Mouse (Mus musculus): Measurements from ENCODE around the gene Cwf19l1.

Cwf19l1 gene

GRCm38 (mm10) chr19:44111706-44112105 is 24.0 kb downstream of the Cwf19l1 start:
- no peak for DNase-seq (ENCODE audit: low spot score)

GRCm38 (mm10) chr19:44110356-44110755 is 25.3 kb downstream of the Cwf19l1 start:
- DNase-seq (ENCODE audit: low spot score) = no peak

DNA sequence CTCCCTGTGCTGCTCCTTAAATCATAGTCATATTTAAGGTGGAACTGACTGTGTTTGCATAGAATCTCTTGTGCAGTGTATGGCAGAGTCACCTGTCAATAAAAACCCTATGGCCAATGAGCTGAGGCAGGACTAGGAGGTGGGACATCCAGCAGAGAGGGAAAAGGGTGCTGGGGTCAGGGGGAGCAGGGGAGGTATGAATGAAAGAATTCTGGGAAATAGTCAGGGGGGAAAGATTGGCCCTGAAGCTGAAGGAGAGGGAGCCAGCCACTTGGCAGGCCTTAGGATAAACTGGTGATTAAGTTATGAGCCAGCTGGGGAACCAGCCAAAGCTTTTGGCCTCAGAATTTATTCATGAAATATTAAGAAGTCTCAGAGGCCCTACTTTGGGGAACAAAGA is 26.7 kb downstream of the Cwf19l1 start:
- peak; percentile 10 for DNase-seq (ENCODE audit: low spot score)

GRCm38 (mm10) chr19:44107661-44108521 is 27.8 kb downstream of the Cwf19l1 start:
- peak; percentile 8 for DNase-seq (ENCODE audit: low spot score)

GRCm38 (mm10) chr19:44106831-44107660 is 28.6 kb downstream of the Cwf19l1 start, which contains the start of gene Chuk:
Gene Chuk (minus strand): TSS chr19:44107480.
- peak; percentile 95 for DNase-seq (ENCODE audit: low spot score)

- no peak for DNase-seq (ENCODE audit: low spot score)
These were observed 31.3 kb downstream of the Cwf19l1 start for GRCm38 (mm10) chr19:44104393-44104792.

DNA sequence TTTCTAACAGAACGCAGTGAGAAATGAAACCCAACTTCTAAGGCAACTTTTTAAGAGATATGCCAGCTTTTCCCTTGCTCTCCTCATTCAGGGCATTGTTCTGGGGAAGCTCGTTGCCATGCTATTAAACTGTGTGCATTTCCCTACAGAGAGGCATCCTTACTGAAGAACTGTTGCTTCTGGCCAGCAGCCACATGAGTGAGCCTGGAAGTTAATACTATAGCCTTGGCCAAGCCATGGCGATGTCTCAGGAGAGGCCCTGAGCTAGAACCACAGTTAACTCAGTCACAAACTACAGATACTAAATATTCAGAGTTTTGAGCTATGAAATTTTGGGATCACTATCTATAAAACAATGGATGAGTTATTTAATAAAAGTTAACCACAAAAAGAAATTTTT is 32.7 kb downstream of the Cwf19l1 start:
- no peak for DNase-seq (ENCODE audit: low spot score)

- no peak for DNase-seq (ENCODE audit: low spot score)
These were observed 34.8 kb downstream of the Cwf19l1 start for GRCm38 (mm10) chr19:44100840-44101239.

DNA sequence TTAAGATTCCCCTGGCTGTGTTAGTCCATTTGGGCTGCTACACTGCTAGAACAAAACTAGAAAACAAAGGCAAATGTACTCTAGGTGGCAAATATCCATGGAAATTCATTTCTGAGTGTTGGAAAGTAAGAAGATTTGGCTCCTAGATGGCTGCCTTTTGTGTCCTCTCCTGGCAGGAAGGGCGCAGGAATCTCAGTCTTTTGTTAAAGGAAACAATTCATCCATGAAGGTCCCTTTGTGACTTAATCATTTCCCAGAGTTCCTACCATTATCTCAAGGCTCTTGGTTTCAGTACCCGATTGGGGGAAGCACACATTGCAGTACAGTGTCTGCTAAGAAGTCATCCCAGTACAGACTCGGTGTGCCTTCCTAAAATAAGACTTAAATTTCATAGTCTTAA is 49.4 kb downstream of the Cwf19l1 start:
- DNase-seq (ENCODE audit: low spot score) = no peak

- no peak for DNase-seq (ENCODE audit: low spot score)
These were observed 54.8 kb downstream of the Cwf19l1 start for GRCm38 (mm10) chr19:44080920-44081319.

DNA sequence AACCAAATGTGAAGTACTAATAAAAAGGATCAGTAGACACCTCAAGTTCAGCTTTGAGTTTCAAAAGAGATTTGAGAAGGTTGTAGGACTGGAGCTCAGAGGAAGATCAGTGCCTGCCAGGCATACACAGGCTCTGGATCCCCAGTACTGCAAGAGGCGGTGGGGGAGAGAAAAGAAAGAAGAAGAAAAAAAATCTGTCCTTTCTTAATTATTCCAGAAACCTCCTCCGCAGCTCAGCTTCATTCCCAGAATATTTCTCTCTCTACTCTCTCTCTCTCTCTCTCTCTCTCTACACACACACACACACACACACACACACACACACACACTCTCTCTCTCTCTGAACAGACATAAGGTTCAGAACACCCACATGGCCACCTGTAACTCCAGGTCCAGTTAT is 55.7 kb downstream of the Cwf19l1 start:
- no peak for DNase-seq (ENCODE audit: low spot score)

DNA sequence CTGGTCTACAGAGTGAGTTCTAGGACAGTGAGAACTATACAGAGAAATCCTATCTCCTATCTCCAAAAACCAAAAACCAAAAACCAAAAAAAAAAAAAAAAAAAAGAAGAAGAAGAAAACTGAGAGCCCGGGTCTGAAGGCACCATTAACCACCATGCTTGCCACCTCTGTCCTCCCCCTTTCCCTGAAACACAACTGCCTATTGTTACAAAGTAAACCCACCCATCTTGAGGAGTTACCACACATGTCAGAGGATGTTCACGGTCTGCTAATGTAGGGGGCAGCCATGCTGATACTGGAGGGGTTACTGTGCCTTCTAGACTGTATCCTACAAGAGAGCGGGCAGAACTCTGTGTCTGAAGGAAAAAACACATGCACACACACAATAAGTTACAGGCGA is 58.7 kb downstream of the Cwf19l1 start:
- DNase-seq (ENCODE audit: low spot score) = no peak

GRCm38 (mm10) chr19:44076457-44076856 is 59.2 kb downstream of the Cwf19l1 start:
- no peak for DNase-seq (ENCODE audit: low spot score)

- DNase-seq (ENCODE audit: low spot score) = no peak
These were observed 60.7 kb downstream of the Cwf19l1 start for GRCm38 (mm10) chr19:44074986-44075385.

GRCm38 (mm10) chr19:44071166-44071565 is 64.5 kb downstream of the Cwf19l1 start:
- peak; percentile 3 for DNase-seq (ENCODE audit: low spot score)

DNA sequence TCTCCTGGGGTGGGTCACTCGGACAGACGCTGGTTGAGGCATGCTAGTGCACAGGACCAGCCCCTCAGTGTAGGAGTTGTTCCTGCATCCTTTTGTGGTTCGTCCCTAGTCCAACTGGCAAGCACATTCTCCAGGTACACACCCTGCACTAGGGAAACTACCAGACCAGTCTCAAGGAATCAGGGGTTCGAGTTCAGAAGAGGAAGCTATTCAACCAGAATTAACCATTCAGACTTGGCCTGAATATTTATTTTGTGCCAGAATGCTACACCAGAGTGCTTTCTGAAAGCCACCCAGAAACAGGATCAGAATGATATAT is 65.8 kb downstream of the Cwf19l1 start:
- no peak for DNase-seq (ENCODE audit: low spot score)

DNA sequence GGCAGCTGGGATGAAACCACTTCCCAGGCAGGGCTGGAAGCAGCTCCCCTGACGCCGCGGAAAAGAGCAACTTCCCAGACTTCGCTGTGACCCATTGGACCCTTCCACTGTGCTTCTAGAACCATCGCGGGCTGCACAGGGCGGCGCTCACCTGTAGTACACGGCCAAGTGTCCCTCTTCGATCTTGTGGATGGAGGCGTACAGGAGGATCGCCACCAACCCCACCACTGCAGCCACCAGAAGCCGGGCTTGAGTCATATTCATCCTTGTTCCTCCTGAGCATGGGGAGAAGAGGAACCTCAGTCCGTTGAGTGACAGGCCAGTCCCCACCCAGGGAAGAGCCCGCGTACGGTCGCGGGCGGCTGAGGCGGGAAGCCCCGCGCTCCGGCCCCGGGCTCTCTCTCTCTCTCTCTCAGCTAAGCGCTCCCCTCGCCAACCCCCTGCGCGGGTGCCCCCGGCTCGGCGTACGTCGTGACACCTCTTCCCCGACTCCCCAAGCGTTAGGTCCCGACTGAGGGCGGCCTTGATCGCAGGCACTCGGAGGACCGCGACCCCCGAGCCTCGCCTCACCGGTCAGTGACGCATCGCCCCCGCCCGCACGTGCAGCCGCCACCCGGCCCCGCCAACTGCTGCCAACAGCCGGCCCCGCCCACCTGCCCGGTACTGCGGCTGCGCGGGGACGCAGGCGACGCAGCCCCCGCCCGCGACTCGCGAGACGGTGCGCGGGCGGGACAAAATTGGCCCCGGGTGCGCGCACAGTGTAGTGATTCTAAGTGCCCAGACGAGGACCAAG is 66.4 kb downstream of the Cwf19l1 start, which contains the start of gene Erlin1:
TSS of gene Erlin1 (minus strand) at position 665 of the 793 bp plus-strand sequence.
- DNase-seq (ENCODE audit: low spot score) = peak; percentile 91

DNA sequence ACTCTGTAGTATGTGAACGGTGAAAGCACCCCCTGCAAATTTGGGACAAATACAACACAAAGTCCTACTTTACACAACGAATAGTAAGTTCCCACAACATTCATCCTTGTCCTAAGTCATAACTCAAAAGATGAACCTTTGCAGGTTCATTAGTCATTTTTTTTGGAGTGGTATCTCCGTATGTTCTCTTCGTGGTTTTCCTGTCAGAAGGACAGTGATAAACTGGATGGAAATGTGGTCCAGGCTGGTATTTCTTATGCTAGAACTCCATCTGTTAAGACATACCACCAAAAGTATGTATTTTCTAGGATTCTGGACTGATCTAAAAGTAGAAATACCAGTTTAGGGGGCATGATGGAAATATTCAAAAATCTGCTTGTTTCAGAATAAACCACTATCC is 67.4 kb downstream of the Cwf19l1 start:
- DNase-seq (ENCODE audit: low spot score) = no peak

- no peak for DNase-seq (ENCODE audit: low spot score)
These were observed 68.2 kb downstream of the Cwf19l1 start for GRCm38 (mm10) chr19:44067323-44068049.

DNA sequence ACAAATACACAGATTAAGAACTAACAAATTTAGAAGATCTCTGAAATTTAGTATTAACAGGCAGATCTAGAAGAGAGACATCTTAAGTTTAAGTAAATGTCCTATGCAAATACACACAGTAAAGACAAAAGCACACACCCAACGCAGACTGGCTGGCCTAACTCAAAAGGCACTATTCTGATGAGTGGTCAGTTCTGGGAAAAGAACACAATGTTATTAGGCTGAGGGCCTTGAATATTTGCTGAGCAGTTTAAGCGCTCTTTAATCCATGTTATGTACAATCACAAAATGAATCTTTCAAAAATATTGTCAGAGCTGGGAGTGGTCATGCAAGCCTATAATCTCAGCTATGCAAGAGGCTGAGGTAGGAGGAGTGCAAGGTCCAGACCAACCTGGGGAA is 70.9 kb downstream of the Cwf19l1 start:
- DNase-seq (ENCODE audit: low spot score) = no peak

GRCm38 (mm10) chr19:44063773-44064172 is 71.9 kb downstream of the Cwf19l1 start:
- no peak for DNase-seq (ENCODE audit: low spot score)

- DNase-seq (ENCODE audit: low spot score) = no peak
These were observed 75.5 kb downstream of the Cwf19l1 start for GRCm38 (mm10) chr19:44060226-44060625.
